In genomic region chr5:124891921-124892370, GRCm38 (mm10) we compare ENCODE assay signal across 12 mouse cellular contexts. TPM values are rescaled to one million over a fixed set of nuclear protein-coding genes. Genes with fewer than 3 reads are reported as not detected.
DNase-seq lines count a peak whose midpoint lies in the region; ATAC-seq lines count a peak whose summit lies in the region.
"Had no signal": no experiment of that assay in that cellular context is flagged by ENCODE, and none has a peak within 500 bp of the region (broad histone marks: within the 10 kb centered on the region; RNA-seq: fewer than 3 reads in every experiment).

No protein-coding gene starts in this region.

- no peak overlapping the region for H3K4me2 ChIP-seq in midbrain, embryonic 15.5 days
- no peak overlapping the region for H3K4me2 ChIP-seq in intestine, embryonic 15.5 days (replicated peaks)
- H3K4me2 ChIP-seq in stomach, embryonic 16.5 days (ENCODE audit: low read depth, low read length): no peak overlapping the region
- H3K4me2 ChIP-seq: limb, embryonic 13.5 days had no signal

- H3K9me3 ChIP-seq in midbrain, embryonic 10.5 days (replicated peaks): no peaks in the 10 kb centered on the region
- no peaks in the 10 kb centered on the region for H3K9me3 ChIP-seq in midbrain, embryonic 15.5 days
- no peaks in the 10 kb centered on the region for H3K9me3 ChIP-seq in intestine, embryonic 15.5 days
- H3K9me3 ChIP-seq in stomach, embryonic 16.5 days (replicated peaks; ENCODE audit: control insufficient read depth, low read length): no peaks in the 10 kb centered on the region
- H3K9me3 ChIP-seq: G1E; limb, embryonic 13.5 days had no signal

- intact Hi-C loops in left cerebral cortex, postnatal 36 days (cut with DNase I): no loop called here

- no peak overlapping the region for H3K9ac ChIP-seq in midbrain, embryonic 15.5 days
- H3K9ac ChIP-seq in intestine, embryonic 15.5 days: no peak overlapping the region
- H3K9ac ChIP-seq in stomach, embryonic 16.5 days (ENCODE audit: low read length): no peak overlapping the region
- H3K9ac ChIP-seq: limb, embryonic 13.5 days had no signal

- H3K27ac ChIP-seq in midbrain, embryonic 10.5 days (replicated peaks): no peak overlapping the region; the same call in 1 of the 2 replicates
- H3K27ac ChIP-seq in midbrain, embryonic 15.5 days: no peak overlapping the region
- H3K27ac ChIP-seq in intestine, embryonic 15.5 days: no peak overlapping the region
- H3K27ac ChIP-seq in stomach, embryonic 16.5 days (ENCODE audit: low read length): no peak overlapping the region
- H3K27ac ChIP-seq: limb, embryonic 13.5 days had no signal

- H3K36me3 ChIP-seq in midbrain, embryonic 10.5 days: peaks cover 36% of the 10 kb centered on the region
- no peaks in the 10 kb centered on the region; the same call in 1 of the 2 replicates for H3K36me3 ChIP-seq in midbrain, embryonic 15.5 days (replicated peaks)
- H3K36me3 ChIP-seq in intestine, embryonic 15.5 days: peaks cover 4% of the 10 kb centered on the region
- no peaks in the 10 kb centered on the region for H3K36me3 ChIP-seq in stomach, embryonic 16.5 days (ENCODE audit: control insufficient read depth, insufficient read depth, low read length)

- no peaks in the 10 kb centered on the region for H3K27me3 ChIP-seq in midbrain, embryonic 10.5 days (ENCODE audit: low read depth, poor library complexity, severe bottlenecking)
- no peaks in the 10 kb centered on the region for H3K27me3 ChIP-seq in midbrain, embryonic 15.5 days (replicated peaks)
- H3K27me3 ChIP-seq in intestine, embryonic 15.5 days (replicated peaks): no peaks in the 10 kb centered on the region
- H3K27me3 ChIP-seq in stomach, embryonic 16.5 days (ENCODE audit: control insufficient read depth, insufficient read depth, low read length): no peaks in the 10 kb centered on the region
- H3K27me3 ChIP-seq: limb, embryonic 13.5 days had no signal

- DNase-seq in embryo, embryonic 11 days: peak; percentile 20
- no peak for DNase-seq in embryo, embryonic 9.5 days (ENCODE audit: extremely low spot score)
- DNase-seq in midbrain, embryonic 10.5 days (ENCODE audit: low spot score): peak; percentile 32
- no peak for DNase-seq in left cerebral cortex, postnatal 36 days (ENCODE audit: low spot score in 2 of 2)
- DNase-seq in layer of hippocampus, adult 9-11 months: no peak
- DNase-seq: cerebellum, adult 11 months; thymus, postnatal 25 days had no signal

- 74% methylated on average over 3 of the region's 3 CpGs for WGBS in midbrain, embryonic 10.5 days
- WGBS in midbrain, embryonic 15.5 days: 57% methylated on average over 3 of the region's 3 CpGs
- 50% methylated on average over 3 of the region's 3 CpGs for WGBS in intestine, embryonic 15.5 days
- 37% methylated on average over 3 of the region's 3 CpGs for WGBS in stomach, embryonic 16.5 days

- peaks cover 37% of the 10 kb centered on the region for H3K4me1 ChIP-seq in midbrain, embryonic 10.5 days
- H3K4me1 ChIP-seq in midbrain, embryonic 15.5 days: no peaks in the 10 kb centered on the region
- H3K4me1 ChIP-seq in intestine, embryonic 15.5 days (replicated peaks): 0 out of 2 replicates have a peak, but pooled peaks cover 3% of the 10 kb centered on the region
- H3K4me1 ChIP-seq in stomach, embryonic 16.5 days (ENCODE audit: control insufficient read depth, insufficient read depth, low read length): 0 out of 2 replicates have a peak, but pooled peaks cover 4% of the 10 kb centered on the region

- no peak for ATAC-seq in midbrain, embryonic 15.5 days (replicated peaks)
- ATAC-seq in intestine, embryonic 15.5 days: peak; percentile 63
- ATAC-seq in stomach, embryonic 16.5 days (ENCODE audit: insufficient read depth, low FRiP score): peak; percentile 34; the same call in 1 of the 2 replicates

- H3K4me3 ChIP-seq in midbrain, embryonic 10.5 days: no peak overlapping the region
- no peak overlapping the region for H3K4me3 ChIP-seq in midbrain, embryonic 15.5 days
- H3K4me3 ChIP-seq in intestine, embryonic 15.5 days (replicated peaks): no peak overlapping the region
- no peak overlapping the region for H3K4me3 ChIP-seq in stomach, embryonic 16.5 days (replicated peaks; ENCODE audit: low read length)
- H3K4me3 ChIP-seq: limb, embryonic 13.5 days had no signal

RNA-seq across cellular contexts. Expression of gene Zfp664, which starts 29.5 kb away (rescaled TPM):
- polyA plus RNA-seq in midbrain, embryonic 10.5 days (2016; fragmentation: Nextera tagmentation; extraction: Ambion mirVana): 155 and 159 TPM in 2 replicates
- 117 and 126 TPM in 2 replicates for polyA plus RNA-seq in midbrain, embryonic 15.5 days (2015; fragmentation: Nextera tagmentation; extraction: Ambion mirVana)
- 77.1 and 77.4 TPM in 2 replicates for polyA plus RNA-seq in intestine, embryonic 15.5 days (2015; fragmentation: Nextera tagmentation; extraction: Ambion mirVana)
- polyA plus RNA-seq in stomach, embryonic 16.5 days (2015; fragmentation: Nextera tagmentation; extraction: Ambion mirVana): 43.6 and 54.3 TPM in 2 replicates
- 10 to 100 TPM; 66.0 to 71.9 TPM for total RNA-seq in left cerebral cortex, postnatal 36 days (2021)

RNA-seq across cellular contexts. Expression of gene Ccdc92, which starts 29.7 kb away (rescaled TPM):
- 12.1 and 13.8 TPM in 2 replicates for polyA plus RNA-seq in midbrain, embryonic 10.5 days (2016; fragmentation: Nextera tagmentation; extraction: Ambion mirVana)
- polyA plus RNA-seq in midbrain, embryonic 15.5 days (2015; fragmentation: Nextera tagmentation; extraction: Ambion mirVana): 43.6 TPM in 2 replicates
- polyA plus RNA-seq in intestine, embryonic 15.5 days (2015; fragmentation: Nextera tagmentation; extraction: Ambion mirVana): 6.4 and 6.6 TPM in 2 replicates
- 5.3 and 6.1 TPM in 2 replicates for polyA plus RNA-seq in stomach, embryonic 16.5 days (2015; fragmentation: Nextera tagmentation; extraction: Ambion mirVana)
- 10 to 100 TPM; 78.5 to 84.5 TPM for total RNA-seq in left cerebral cortex, postnatal 36 days (2021)

Comparison
In these comparisons a context has a peak if more than half of its experiments do, and no peak if none do; other contexts are left out.
1. DNase-seq: peak in embryo, embryonic 11 days (single experiment) and midbrain, embryonic 10.5 days (single experiment); none in embryo, embryonic 9.5 days (single experiment), left cerebral cortex, postnatal 36 days (0 of 2) and layer of hippocampus, adult 9-11 months (single experiment).